Mouse (Mus musculus) cortical plate, adult 2 months (tissue): Measurements from ENCODE around the gene Ccdc106.

ENCODE experiments used
- CTCF ChIP-seq: fragments of 200-500 bp; IDR thresholded peaks from 2 replicates; pipeline ENCODE4 v1.5.1; 2011; ENCODE audit warnings: mild to moderate bottlenecking, control low read depth, low read length; ENCODE audit not compliant: insufficient read depth; ENCODE audit errors: extremely low read depth
- POLR2A ChIP-seq: fragments of 200-500 bp; IDR thresholded peaks from 2 replicates; pipeline ENCODE4 v1.6.1; 2011; ENCODE audit warnings: mild to moderate bottlenecking, low read length, control low read depth; ENCODE audit not compliant: insufficient read depth; ENCODE audit errors: extremely low read depth

DNA sequence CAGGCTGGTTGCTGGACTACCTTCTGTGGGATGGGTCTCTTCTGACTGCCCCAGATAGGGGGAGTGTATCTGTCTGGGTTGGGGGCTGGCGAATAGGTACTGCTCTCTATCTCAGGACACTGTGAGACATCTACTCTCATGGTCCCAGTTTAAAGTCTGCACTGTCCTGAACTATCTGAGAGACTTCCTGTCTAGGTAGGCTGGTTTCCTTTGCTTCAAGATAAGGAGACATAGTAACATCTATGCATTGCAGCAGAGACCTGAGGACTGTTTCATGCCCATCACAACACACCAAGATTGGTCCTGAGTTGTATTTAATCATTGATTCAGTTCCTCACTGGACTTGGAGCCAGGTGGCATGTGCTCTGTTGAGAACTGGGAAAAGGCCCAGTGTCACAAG lies 65.2 kb downstream of the Ccdc106 start:
- TF ChIP-seq CTCF: no peak
- no peak for TF ChIP-seq POLR2A
